Mouse (Mus musculus) embryonic facial prominence, embryonic 14.5 days (tissue): ENCODE results near the gene Gm5800. TPM values are rescaled to one million over a fixed set of nuclear protein-coding genes. Genes with fewer than 3 reads are reported as not detected.

ENCODE experiments used
- polyA plus RNA-seq: library from polyadenylated mRNA; unstranded; fragments of >200 nt; fragmentation: Nextera tagmentation; extraction: Ambion mirVana; gene quantifications from 2 replicates; pipeline ENCODE4 v1.2.1, GENCODE M21; 2014

The Gm5800 gene
- polyA plus RNA-seq, 1 experiment from 2014 or later = not detected

Other genes starting within 250 kb of the Gm5800 start
- gene Gm5622, start 164.4 kb downstream of the Gm5800 start, polyA plus RNA-seq = not detected in 2 replicates
- not detected in 2 replicates for gene Gm17175, start 143.1 kb downstream of the Gm5800 start, polyA plus RNA-seq
- not detected in 2 replicates for gene Gm17174, start 125.0 kb downstream of the Gm5800 start, polyA plus RNA-seq
- not detected in 2 replicates for gene Gm17078, start 105.9 kb downstream of the Gm5800 start, polyA plus RNA-seq
- not detected in 2 replicates for gene Gm4181, start 81.5 kb downstream of the Gm5800 start, polyA plus RNA-seq
- not detected in 2 replicates for gene Gm17079, start 21.7 kb downstream of the Gm5800 start, polyA plus RNA-seq
- not detected in 2 replicates for gene Ang4, start 56.4 kb upstream of the Gm5800 start, polyA plus RNA-seq
- gene AY358078, start 82.9 kb upstream of the Gm5800 start, polyA plus RNA-seq = not detected in 2 replicates
- not detected in 2 replicates for gene Ear6, start 136.5 kb upstream of the Gm5800 start, polyA plus RNA-seq
- 30.6 and 36.5 TPM in 2 replicates for gene Mettl17, start 167.7 kb upstream of the Gm5800 start, polyA plus RNA-seq
- 1.3 and 1.5 TPM in 2 replicates for gene Slc39a2, start 175.7 kb upstream of the Gm5800 start, polyA plus RNA-seq
- gene Ndrg2, start 197.0 kb upstream of the Gm5800 start, polyA plus RNA-seq = 47.5 and 57.5 TPM in 2 replicates
- gene Tppp2, start 201.2 kb upstream of the Gm5800 start, polyA plus RNA-seq = not detected in 2 replicates
- not detected in 2 replicates for gene Rnase13, start 205.6 kb upstream of the Gm5800 start, polyA plus RNA-seq